Mouse (Mus musculus): ENCODE data around the gene Klf13. TPM values are rescaled to one million over a fixed set of nuclear protein-coding genes. Genes with fewer than 3 reads are reported as not detected.

Klf13 gene
- polyA plus RNA-seq, 1 experiment from 2014 or later = 33.4 TPM

Other genes starting within 250 kb of the Klf13 start
- gene E030018B13Rik, start 22.1 kb downstream of the Klf13 start, polyA plus RNA-seq (2016; fragmentation: Nextera tagmentation; extraction: Ambion mirVana) = not detected in 2 replicates
- gene Trpm1, start 214.9 kb upstream of the Klf13 start, polyA plus RNA-seq (2016; fragmentation: Nextera tagmentation; extraction: Ambion mirVana) = 2.0 and 6.1 TPM in 2 replicates

Data from hindbrain, embryonic 10.5 days (tissue).